ENCODE assay signal across 8 mouse cellular contexts in genomic region chr10:86705318-86705921, GRCm38 (mm10). TPM values are rescaled to one million over a fixed set of nuclear protein-coding genes. Genes with fewer than 3 reads are reported as not detected.
DNase-seq lines count a peak whose midpoint lies in the region; ATAC-seq and TF ChIP-seq lines count a peak whose summit lies in the region.

Gene Hsp90b1 (minus strand): TSS chr10:86705509.
Gene Ttc41 (plus strand): TSS chr10:86705811.

- H3K79me2 ChIP-seq in MEL (ENCODE audit: control insufficient read depth, insufficient read depth, low read length, poor library complexity): peaks cover 44% of the 10 kb centered on the region

- ATAC-seq in forebrain, postnatal 0 days: peak; percentile 95
- peak; percentile 97 for ATAC-seq in lung, embryonic 15.5 days (ENCODE audit: borderline replicate concordance, extremely low read depth, low FRiP score, low TSS enrichment)

- peaks cover 2 to 28% of the 10 kb centered on the region in 2 experiments for H3K4me1 ChIP-seq in MEL (ENCODE audit: control insufficient read depth in 1 of 2, insufficient read depth in 2 of 2, low read length in 2 of 2)
- peaks cover 6% of the 10 kb centered on the region; the same call in 1 of the 2 replicates for H3K4me1 ChIP-seq in cerebellum, adult 2 months (ENCODE audit: control insufficient read depth, insufficient read depth, low read length)
- H3K4me1 ChIP-seq in forebrain, postnatal 0 days (ENCODE audit: insufficient read depth): peaks cover 6% of the 10 kb centered on the region; the same call in 1 of the 2 replicates
- peaks cover 45% of the 10 kb centered on the region for H3K4me1 ChIP-seq in lung, embryonic 15.5 days

- H3K36me3 ChIP-seq in MEL (ENCODE audit: control insufficient read depth in 1 of 2, insufficient read depth in 2 of 2, low read length in 2 of 2): peaks cover 25 to 38% of the 10 kb centered on the region in 2 experiments
- peaks cover 26% of the 10 kb centered on the region for H3K36me3 ChIP-seq in forebrain, postnatal 0 days (ENCODE audit: insufficient read depth)
- peaks cover 25% of the 10 kb centered on the region for H3K36me3 ChIP-seq in lung, embryonic 15.5 days

- H3K4me3 ChIP-seq in MEL (ENCODE audit: control insufficient read depth in 1 of 2, insufficient read depth in 1 of 2, low read depth in 2 of 2, low read length in 2 of 2): peak within 1 kb of the TSS; percentile 75 to 85
- peak within 1 kb of the TSS; percentile 89 for H3K4me3 ChIP-seq in cerebellum, adult 2 months (replicated peaks; ENCODE audit: insufficient read depth, low read depth, low read length)
- peak within 1 kb of the TSS; percentile 76 for H3K4me3 ChIP-seq in forebrain, postnatal 0 days (ENCODE audit: low read depth, low read length)
- H3K4me3 ChIP-seq in lung, embryonic 15.5 days: peak within 1 kb of the TSS; percentile 96

- DNase-seq in MEL (ENCODE audit: low read depth, low spot score): peak; percentile 99
- DNase-seq in cerebellum, adult 2 months: peak; percentile 99 to 100
- DNase-seq in forebrain, postnatal 0 days: peak; percentile 99
- DNase-seq in heart, postnatal 4 days: peak; percentile 98
- DNase-seq in layer of hippocampus, adult 8-10 months (ENCODE audit: low spot score in 2 of 2): peak; percentile 100
- peak; percentile 100 for DNase-seq in ovary, adult 18-20 months (ENCODE audit: low spot score)
- peak; percentile 98 for DNase-seq in thymus, postnatal 0 days (ENCODE audit: low spot score)

- H3K4me2 ChIP-seq in forebrain, postnatal 0 days (ENCODE audit: low read depth): peak within 1 kb of the TSS; percentile 91
- H3K4me2 ChIP-seq in lung, embryonic 15.5 days: peak within 1 kb of the TSS; percentile 68

- TF ChIP-seq CTCF in MEL (IDR thresholded peaks at IDR 0.05 in 2 of 3, conservative IDR thresholded peaks at IDR 0.05 in 1 of 3; ENCODE audit: control insufficient read depth in 1 of 3, insufficient read depth in 1 of 3, low read depth in 2 of 3, low read length in 3 of 3, poor library complexity in 1 of 3, severe bottlenecking in 1 of 3): no peak
- TF ChIP-seq CTCF in cerebellum, adult 2 months (IDR thresholded peaks at IDR 0.05; ENCODE audit: borderline replicate concordance, insufficient read depth, low read depth, low read length): no peak
- no peak for TF ChIP-seq CTCF in forebrain, postnatal 0 days (IDR thresholded peaks at IDR 0.05; ENCODE audit: low read depth)

- H3K27me3 ChIP-seq in MEL (ENCODE audit: control insufficient read depth in 1 of 2, insufficient read depth in 2 of 2, low read length in 2 of 2): no peaks in the 10 kb centered on the region
- no peaks in the 10 kb centered on the region for H3K27me3 ChIP-seq in cerebellum, adult 2 months (ENCODE audit: control insufficient read depth, insufficient read depth, low read length)
- H3K27me3 ChIP-seq in forebrain, postnatal 0 days (ENCODE audit: insufficient read depth, low read length): no peaks in the 10 kb centered on the region
- H3K27me3 ChIP-seq in lung, embryonic 15.5 days: no peaks in the 10 kb centered on the region

- TF ChIP-seq POLR2A in MEL (IDR thresholded peaks at IDR 0.05; ENCODE audit: control insufficient read depth in 1 of 2, insufficient read depth in 1 of 2, low read depth in 1 of 2, low read length in 2 of 2, poor library complexity in 1 of 2): peak; percentile 77 to 98; a peak in 3 of 4 replicates
- peak; percentile 93 for TF ChIP-seq POLR2A in cerebellum, adult 2 months (IDR thresholded peaks at IDR 0.05; ENCODE audit: borderline replicate concordance, insufficient read depth, low read length)

- TF ChIP-seq RAD21 in MEL (IDR thresholded peaks at IDR 0.05; ENCODE audit: low read depth, low read length): no peak

- peak in 1 of 2 experiments; percentile 41; a peak in 2 of 4 replicates for TF ChIP-seq EP300 in MEL (IDR thresholded peaks at IDR 0.05; ENCODE audit: low read depth in 1 of 2, low read length in 2 of 2)

- H3K9me3 ChIP-seq in MEL (replicated peaks; ENCODE audit: insufficient read depth, low read length): no peaks in the 10 kb centered on the region
- H3K9me3 ChIP-seq in forebrain, postnatal 0 days (ENCODE audit: low read length): no peaks in the 10 kb centered on the region
- H3K9me3 ChIP-seq in lung, embryonic 15.5 days: no peaks in the 10 kb centered on the region

- under 1% methylated on average over 51 of the region's 51 CpGs for WGBS in cerebellum, adult 2 months
- WGBS in forebrain, postnatal 0 days: 1% methylated on average over 51 of the region's 51 CpGs
- WGBS in lung, embryonic 15.5 days: under 1% methylated on average over 51 of the region's 51 CpGs

- H3K27ac ChIP-seq in MEL (ENCODE audit: control insufficient read depth, low read depth, low read length): peak within 1 kb of the TSS; percentile 99
- H3K27ac ChIP-seq in cerebellum, adult 2 months (ENCODE audit: insufficient read depth, low read length): peak within 1 kb of the TSS; percentile 84
- peak within 1 kb of the TSS; percentile 86 for H3K27ac ChIP-seq in forebrain, postnatal 0 days (ENCODE audit: low read depth, low read length)
- H3K27ac ChIP-seq in lung, embryonic 15.5 days: peak within 1 kb of the TSS; percentile 97

- H3K9ac ChIP-seq in MEL (ENCODE audit: control insufficient read depth, low read depth, low read length, poor library complexity, severe bottlenecking): peak within 1 kb of the TSS; percentile 96
- peak within 1 kb of the TSS; percentile 69 for H3K9ac ChIP-seq in forebrain, postnatal 0 days
- peak within 1 kb of the TSS; percentile 97 for H3K9ac ChIP-seq in lung, embryonic 15.5 days

TF ChIP-seq in MEL, 35 proteins besides CTCF, POLR2A, EP300 and RAD21 (continues in another document):
- TF ChIP-seq CHD2 (IDR thresholded peaks at IDR 0.05; ENCODE audit: low read length): peak; percentile 53
- no peak for TF ChIP-seq GABPA (IDR thresholded peaks at IDR 0.05; ENCODE audit: low read depth, low read length)
- TF ChIP-seq CHD1 (IDR thresholded peaks at IDR 0.05; ENCODE audit: low read depth, low read length): no peak
- TF ChIP-seq MAX (IDR thresholded peaks at IDR 0.05; ENCODE audit: low read length): peak; percentile 83
- TF ChIP-seq SIN3A (IDR thresholded peaks at IDR 0.05; ENCODE audit: low read length): peak; percentile 5; the same call in 1 of the 2 replicates
- no peak for TF ChIP-seq USF2 (IDR thresholded peaks at IDR 0.05; ENCODE audit: borderline replicate concordance in 1 of 2, insufficient read depth in 1 of 2, low read depth in 1 of 2, low read length in 2 of 2)
- no peak for TF ChIP-seq JUND (IDR thresholded peaks at IDR 0.05; ENCODE audit: low read depth, low read length)
- TF ChIP-seq TBP (IDR thresholded peaks at IDR 0.05; ENCODE audit: low read depth, low read length): peak; percentile 86
- TF ChIP-seq ELF1 (IDR thresholded peaks at IDR 0.05; ENCODE audit: low read depth, low read length): peak; percentile 82; the same call in 1 of the 2 replicates
- TF ChIP-seq USF1 (IDR thresholded peaks at IDR 0.05; ENCODE audit: low read depth, low read length): peak; percentile 57
- TF ChIP-seq MXI1 (IDR thresholded peaks at IDR 0.05; ENCODE audit: low read depth, low read length): peak; percentile 81
- TF ChIP-seq UBTF (IDR thresholded peaks at IDR 0.05; ENCODE audit: borderline replicate concordance, insufficient read depth, low read depth, low read length): 0 out of 2 replicates have a peak, but pooled peaks have one; percentile 18
- peak; percentile 67 for TF ChIP-seq NRF1 (IDR thresholded peaks at IDR 0.05; ENCODE audit: insufficient read depth, low read depth, low read length, poor library complexity, severe bottlenecking)
- no peak; the same call in 1 of the 2 replicates for TF ChIP-seq MYB (IDR thresholded peaks at IDR 0.05; ENCODE audit: low read depth, low read length)
- peak; percentile 97 for TF ChIP-seq ZMIZ1 (IDR thresholded peaks at IDR 0.05; ENCODE audit: low read depth, low read length)
- TF ChIP-seq POLR2AphosphoS2 (IDR thresholded peaks at IDR 0.05; ENCODE audit: low read length): peak; percentile 96
- TF ChIP-seq TCF12 (IDR thresholded peaks at IDR 0.05; ENCODE audit: low read depth, low read length): peak; percentile 73
- no peak for TF ChIP-seq ZC3H11A (IDR thresholded peaks at IDR 0.05; ENCODE audit: low read depth, low read length)
- no peak for TF ChIP-seq RCOR1 (IDR thresholded peaks at IDR 0.05; ENCODE audit: low read depth, low read length)
- TF ChIP-seq HCFC1 (IDR thresholded peaks at IDR 0.05; ENCODE audit: low read depth, low read length): no peak
- no peak; the same call in 1 of the 2 replicates for TF ChIP-seq ETS1 (IDR thresholded peaks at IDR 0.05; ENCODE audit: low read depth, low read length)
- no peak for TF ChIP-seq GATA1 (IDR thresholded peaks at IDR 0.05; ENCODE audit: low read depth, low read length)
- no peak for TF ChIP-seq BHLHE40 (IDR thresholded peaks at IDR 0.05; ENCODE audit: borderline replicate concordance, low read depth, low read length)
- no peak for TF ChIP-seq ZKSCAN1 (IDR thresholded peaks at IDR 0.05; ENCODE audit: low read depth, low read length)

RNA-seq across cellular contexts. Expression of gene Hsp90b1, which starts in this region (rescaled TPM):
- total RNA-seq in MEL (2012; rRNA removed): 404 and 420 TPM in 2 replicates
- polyA plus RNA-seq in MEL (2012; ENCODE audit: insufficient read depth in 1 of 2, insufficient read length in 2 of 2, low read depth in 1 of 2, low replicate concordance in 2 of 2, missing spikeins in 1 of 2): 100 to 1,000 TPM; 150 to 555 TPM
- polyA plus RNA-seq in cerebellum, adult 2 months (2012; rRNA removed): 189 and 192 TPM in 2 replicates
- 177 and 196 TPM in 2 replicates for total RNA-seq in forebrain, postnatal 0 days (2014; rRNA removed)
- 172 and 189 TPM in 2 replicates for polyA plus RNA-seq in forebrain, postnatal 0 days (2015; fragmentation: Nextera tagmentation; extraction: Ambion mirVana)
- total RNA-seq in heart, postnatal 4 days (2021): 100 to 1,000 TPM; 307 to 335 TPM
- 100 to 1,000 TPM; 267 to 424 (median 352) TPM for total RNA-seq in layer of hippocampus, adult 8-10 months (2022)
- 767 and 820 TPM in 2 replicates for polyA plus RNA-seq in lung, embryonic 15.5 days (2015; fragmentation: Nextera tagmentation; extraction: Ambion mirVana)
- 239 and 324 TPM in 2 replicates for polyA plus RNA-seq in thymus, postnatal 0 days (2015; fragmentation: Nextera tagmentation; extraction: Ambion mirVana)

RNA-seq across cellular contexts. Expression of gene Ttc41, which starts in this region (rescaled TPM):
- 0.78 and 1.0 TPM in 2 replicates for total RNA-seq in MEL (2012; rRNA removed)
- 1 to 10 TPM in 1 of 2 experiments, not detected in 1; 2.1 TPM for polyA plus RNA-seq in MEL (2012; ENCODE audit: insufficient read depth in 1 of 2, insufficient read length in 2 of 2, low read depth in 1 of 2, low replicate concordance in 2 of 2, missing spikeins in 1 of 2)
- 2.7 and 2.9 TPM in 2 replicates for polyA plus RNA-seq in cerebellum, adult 2 months (2012; rRNA removed)
- 0.92 and 1.6 TPM in 2 replicates for total RNA-seq in forebrain, postnatal 0 days (2014; rRNA removed)
- 0.72 and 1.2 TPM in 2 replicates for polyA plus RNA-seq in forebrain, postnatal 0 days (2015; fragmentation: Nextera tagmentation; extraction: Ambion mirVana)
- 1 to 10 TPM; 1.6 to 1.7 TPM for total RNA-seq in heart, postnatal 4 days (2021)
- 1 to 10 TPM in 3 of 4 experiments, under 1 TPM in 1; 0.96 to 1.5 (median 1.1) TPM for total RNA-seq in layer of hippocampus, adult 8-10 months (2022)
- 1.2 and 1.6 TPM in 2 replicates for polyA plus RNA-seq in lung, embryonic 15.5 days (2015; fragmentation: Nextera tagmentation; extraction: Ambion mirVana)
- polyA plus RNA-seq in thymus, postnatal 0 days (2015; fragmentation: Nextera tagmentation; extraction: Ambion mirVana): 1.7 and 2.1 TPM in 2 replicates

Comparison
In these comparisons a context has a peak if more than half of its experiments do, and no peak if none do; other contexts are left out.
1. Peak in every context shown above with its lines: DNase-seq, ATAC-seq, H3K4me3 ChIP-seq and H3K27ac ChIP-seq.